Mouse (Mus musculus) heart, postnatal 4 days (tissue): Measurements from ENCODE around the gene Pid1. TPM values are rescaled to one million over a fixed set of nuclear protein-coding genes. Genes with fewer than 3 reads are reported as not detected.

Experiments used
- DNase-seq: peaks from one replicate; pipeline ENCODE4 v3.0.0; 2021
- total RNA-seq, 2 experiments: library from RNA; stranded (reverse); gene quantifications; 2 replicates each; pipeline ENCODE4 v1.2.3; 2021

Gene Pid1
- total RNA-seq, 2 experiments from 2014 or later: 12.0 to 13.0 TPM

DNA sequence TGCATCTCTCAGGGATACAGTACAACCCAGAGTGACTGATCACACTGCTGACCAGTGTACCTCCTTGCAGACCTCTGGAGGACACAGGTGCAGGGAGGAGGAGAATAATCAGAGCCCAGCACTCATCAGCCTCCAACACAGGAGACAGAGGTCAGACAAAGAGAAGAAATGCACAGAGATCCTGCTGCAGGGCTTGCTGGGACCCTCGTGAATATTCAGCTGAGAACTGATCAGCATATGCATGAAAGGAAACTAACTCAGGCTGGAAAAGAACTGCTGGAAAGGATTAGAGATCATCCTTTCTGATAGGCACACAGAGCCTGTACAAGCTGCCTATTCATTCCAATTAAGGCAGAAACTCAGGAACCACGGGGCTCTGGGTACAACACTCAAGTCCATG, 186.9 kb downstream of the Pid1 start:
- no peak for DNase-seq

DNA sequence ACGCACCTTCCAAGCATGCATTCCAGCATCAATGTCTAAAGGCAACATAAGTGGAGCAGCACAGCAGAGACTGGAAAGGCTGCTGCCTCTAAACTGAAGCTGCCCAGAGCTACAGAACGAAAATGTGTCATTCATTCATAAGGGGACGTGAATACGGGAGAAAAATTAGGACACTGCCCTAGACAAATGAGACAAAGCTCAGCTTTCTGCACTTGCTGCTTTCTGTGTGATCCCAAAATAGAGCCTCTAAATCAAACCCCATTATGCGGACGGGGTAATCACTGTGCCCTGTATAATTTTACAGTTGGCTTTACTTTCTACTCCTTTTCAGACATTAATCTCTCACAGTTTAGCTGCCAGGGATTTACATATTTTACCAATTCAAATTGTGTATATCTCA, 191.0 kb downstream of the Pid1 start:
- no peak for DNase-seq

DNA sequence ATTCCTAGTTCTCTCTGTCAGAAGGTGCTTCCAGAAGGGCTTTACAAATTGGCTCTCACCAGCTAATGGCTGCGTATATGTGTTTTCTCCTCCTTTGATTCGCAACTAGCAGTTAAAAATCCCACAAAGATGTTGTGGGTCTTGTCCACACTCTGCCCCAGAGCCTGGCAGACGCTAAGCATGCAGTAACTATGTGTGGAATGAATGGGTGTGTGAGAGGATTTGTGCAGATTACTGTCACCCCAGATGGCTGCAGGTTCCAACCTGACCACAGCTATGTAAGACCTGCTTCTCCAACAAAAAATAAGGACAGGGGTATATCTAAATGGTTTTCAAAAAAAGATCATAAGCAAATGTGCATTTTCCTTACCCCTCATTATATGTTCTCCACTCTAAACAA, 206.2 kb downstream of the Pid1 start:
- DNase-seq: no peak

DNA sequence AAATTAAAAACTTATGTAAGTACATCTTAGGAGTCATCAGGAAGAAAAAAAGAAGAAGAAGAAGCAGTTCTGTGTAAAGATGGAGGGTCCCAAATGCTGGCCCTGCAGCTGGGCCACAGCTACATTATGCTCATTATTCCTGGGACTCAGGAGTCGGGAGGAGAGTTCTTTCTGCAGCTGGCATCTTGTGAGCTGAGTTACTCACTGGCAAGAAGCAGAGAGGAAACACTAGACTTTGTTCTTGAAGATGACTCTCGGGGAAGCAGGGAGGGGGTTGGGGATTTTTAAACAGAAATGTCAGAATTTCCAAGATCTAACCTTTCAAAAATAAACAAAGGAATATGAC, 208.4 kb downstream of the Pid1 start:
- no peak for DNase-seq

DNA sequence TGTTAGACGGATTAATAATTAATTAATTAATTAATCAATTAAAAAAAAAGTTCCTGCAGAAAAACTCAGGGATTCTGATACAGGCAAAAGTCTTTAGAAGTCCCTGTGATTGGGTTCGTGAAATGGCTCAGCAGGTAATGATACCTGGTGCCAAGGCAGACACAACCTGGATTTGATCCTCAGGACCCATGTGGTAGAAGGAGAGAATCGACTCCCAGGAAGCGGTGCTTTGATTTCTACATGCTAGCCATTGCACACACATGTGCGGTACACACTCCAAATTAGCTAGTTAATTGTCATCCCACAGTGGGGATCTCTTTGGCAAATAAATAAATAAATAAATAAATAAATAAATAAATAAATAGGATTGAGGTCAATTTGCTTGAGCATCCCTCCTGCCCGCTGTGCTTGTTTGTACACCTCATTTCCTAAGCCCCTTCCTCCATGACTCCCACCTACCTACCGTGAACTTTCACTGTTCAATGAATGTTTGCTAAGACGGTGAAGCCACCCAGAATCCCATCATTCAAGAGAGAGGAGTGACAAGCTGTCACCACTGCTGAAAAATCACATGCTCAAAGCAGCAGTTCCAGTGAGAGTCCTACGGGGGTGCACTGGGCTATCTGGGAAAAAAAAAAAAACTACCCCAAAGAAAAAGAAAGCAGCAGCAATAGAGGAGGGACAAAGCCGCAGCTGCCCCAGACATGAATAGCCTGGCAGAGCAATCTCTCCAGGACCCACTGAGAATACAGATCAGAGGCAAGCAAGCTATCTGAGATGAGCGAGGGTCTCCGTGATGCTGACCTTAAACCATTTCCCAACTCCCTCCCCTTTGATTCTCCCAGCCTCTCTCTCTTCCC, 209.0 kb downstream of the Pid1 start:
- DNase-seq: no peak

DNA sequence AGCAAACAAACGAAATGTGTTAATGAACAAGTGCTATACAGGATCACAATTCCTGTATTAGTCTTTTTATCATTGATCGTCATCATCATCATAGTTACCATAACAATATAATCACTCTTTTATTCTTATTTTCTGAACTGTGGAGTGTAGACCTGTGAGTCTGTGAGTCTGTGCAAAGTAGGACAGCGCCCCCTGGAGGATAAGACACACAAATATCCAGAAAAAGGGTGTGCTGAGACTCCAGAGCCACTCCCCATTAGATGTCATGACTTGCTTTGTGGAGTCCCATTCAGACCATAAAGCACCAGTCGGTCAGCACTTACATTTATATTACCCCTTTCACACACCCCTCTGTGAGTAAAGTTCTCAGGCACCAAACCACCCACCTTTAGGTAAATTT, 210.0 kb downstream of the Pid1 start:
- peak; percentile 23 for DNase-seq

DNA sequence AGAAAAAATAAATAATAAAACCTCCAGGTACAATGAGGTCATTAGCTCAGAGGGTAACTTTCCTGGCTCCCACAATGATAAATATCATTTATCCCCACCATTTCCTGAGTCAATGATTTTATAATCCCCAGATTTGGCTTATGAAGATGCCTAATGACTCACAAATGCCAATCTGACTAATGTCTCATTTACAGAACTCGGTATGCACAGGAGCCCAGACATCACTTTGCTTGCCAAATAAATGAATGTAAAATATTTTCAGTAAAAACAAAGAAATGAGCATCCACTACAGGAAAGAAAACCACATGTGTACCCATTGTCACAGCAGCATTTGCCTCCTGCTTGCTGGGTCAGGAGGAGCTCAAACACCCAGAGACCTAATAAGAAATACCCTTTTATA, 222.4 kb downstream of the Pid1 start:
- DNase-seq: no peak

DNA sequence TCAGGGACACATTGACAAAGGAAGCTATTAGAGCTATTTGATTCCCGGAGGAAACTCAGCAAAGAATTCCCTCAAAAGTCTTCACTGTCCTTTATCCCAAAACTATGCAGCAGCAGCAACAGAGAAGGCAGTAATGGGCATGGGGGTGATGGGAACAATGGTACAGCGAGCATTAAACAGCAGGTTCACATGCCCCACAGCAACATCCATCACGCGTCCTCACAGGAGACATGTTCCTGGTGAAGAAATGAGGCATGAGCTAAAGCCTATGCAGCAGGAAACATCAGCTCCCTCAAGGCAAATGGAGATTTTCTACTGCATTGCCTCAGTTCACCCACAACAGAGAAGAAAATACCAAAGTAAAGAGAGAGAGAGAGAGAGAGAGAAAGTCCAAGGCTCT, 231.5 kb downstream of the Pid1 start:
- DNase-seq: no peak

DNA sequence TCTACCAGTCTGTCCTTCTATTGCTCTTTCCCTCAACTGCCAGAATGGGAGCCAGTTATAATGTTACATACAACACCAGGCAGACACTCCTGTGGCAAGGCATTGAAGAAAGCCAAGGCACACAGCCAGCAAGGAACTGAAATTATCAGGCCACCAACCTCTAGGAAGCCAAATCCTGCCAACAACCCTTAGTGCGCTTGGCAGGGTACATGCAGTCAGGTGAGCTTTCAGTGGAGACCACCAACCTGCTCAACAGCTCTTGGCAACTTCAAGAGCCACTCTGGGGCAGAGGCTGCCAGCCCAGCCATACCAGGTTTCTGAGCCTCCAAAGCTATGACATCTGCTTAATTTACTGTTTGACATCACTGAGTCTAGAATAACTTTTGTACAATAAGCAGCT, 232.2 kb downstream of the Pid1 start:
- no peak for DNase-seq

DNA sequence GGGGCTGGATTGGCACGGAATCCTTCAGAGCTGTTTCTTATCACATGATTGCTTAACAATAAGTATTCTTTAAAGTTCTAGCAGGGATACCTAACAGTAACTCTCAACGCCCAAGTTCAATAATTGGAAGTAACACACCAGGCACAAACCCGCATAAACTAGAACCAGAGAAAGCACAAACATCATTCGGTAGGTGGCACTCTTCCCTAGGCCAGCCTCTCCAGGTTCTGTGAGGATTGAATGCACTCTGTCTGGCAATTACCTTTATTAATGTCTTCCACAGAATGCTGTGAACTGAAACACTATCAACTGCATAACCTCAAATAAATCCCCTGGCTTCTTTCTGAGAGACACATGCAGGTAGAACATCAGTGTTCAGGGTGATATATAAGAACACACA, 235.5 kb downstream of the Pid1 start:
- no peak for DNase-seq

DNA sequence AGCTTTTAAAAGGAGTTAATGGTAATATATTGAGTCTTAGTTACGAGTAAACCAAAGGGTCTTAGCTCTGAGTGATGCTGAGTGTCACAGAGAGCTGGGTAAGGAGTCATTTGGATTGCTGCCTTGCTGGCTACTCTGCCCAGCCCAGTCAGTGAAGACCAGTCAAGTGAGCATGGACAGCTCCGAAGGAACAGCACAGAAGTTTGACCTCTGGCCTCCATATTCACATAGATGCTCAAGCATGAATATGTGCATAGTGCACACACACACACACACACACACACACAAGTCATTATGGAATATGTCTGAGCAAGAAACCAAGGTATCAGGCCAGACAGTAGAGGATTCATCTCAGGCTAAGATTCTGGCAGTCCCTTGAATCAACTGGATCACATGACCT, 244.7 kb downstream of the Pid1 start:
- no peak for DNase-seq

DNA sequence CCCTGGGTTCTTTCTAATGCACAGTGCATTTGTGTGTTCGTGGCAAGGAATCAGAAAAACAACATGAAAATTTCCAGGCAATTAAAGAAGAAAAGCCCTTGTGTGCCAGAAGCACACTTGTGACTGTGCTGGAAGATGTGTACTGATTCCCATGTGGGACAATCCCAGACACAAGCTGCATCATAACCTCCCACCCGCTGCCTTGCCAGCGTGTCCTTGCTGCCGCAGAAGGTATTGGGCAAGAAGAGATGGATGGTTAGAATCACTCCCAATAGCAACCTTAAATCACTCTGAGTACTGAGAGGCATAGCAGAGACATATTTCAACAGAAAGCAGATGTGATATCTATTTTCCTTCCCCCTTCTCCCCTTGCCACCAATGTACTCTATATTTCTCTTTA, 257.2 kb downstream of the Pid1 start:
- DNase-seq: no peak

DNA sequence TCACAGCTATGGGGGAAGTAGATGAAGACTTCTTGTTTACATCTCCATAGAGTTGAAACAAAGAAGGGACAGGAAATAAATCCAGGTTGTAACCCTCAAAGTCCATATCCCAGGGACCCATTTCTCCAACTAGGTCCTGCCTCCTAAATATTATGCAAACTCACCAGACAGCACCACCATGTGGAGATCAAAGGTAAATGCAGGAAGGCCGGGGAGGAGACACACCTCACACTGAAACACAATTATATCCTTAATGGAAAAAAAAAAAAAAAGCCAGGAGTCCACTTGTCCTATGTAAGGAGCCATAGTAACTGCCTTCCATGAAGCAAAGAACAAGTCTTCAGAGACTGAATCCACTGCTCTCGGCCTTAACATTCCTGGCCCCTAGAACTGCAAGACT, 261.9 kb downstream of the Pid1 start:
- DNase-seq: peak; percentile 5

DNA sequence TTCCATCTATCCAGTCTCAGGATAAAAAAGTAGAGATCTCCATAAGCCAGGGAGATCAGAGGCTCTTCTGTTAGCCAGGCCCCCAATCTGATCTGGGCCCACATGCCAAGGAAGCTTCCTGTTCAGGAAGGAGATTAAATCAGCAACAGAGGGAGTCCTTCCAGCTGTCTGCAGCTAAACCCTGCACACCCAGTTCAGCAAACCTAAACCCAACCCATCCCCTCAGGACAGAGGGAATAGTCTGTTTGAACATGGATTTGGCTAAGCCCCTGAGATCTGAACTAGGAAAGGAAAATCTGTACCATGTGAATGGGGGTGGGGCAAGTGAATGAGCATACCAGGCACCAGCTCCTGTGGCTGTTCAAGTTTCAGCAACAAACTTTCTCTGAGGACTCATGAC, 266.6 kb downstream of the Pid1 start:
- no peak for DNase-seq

DNA sequence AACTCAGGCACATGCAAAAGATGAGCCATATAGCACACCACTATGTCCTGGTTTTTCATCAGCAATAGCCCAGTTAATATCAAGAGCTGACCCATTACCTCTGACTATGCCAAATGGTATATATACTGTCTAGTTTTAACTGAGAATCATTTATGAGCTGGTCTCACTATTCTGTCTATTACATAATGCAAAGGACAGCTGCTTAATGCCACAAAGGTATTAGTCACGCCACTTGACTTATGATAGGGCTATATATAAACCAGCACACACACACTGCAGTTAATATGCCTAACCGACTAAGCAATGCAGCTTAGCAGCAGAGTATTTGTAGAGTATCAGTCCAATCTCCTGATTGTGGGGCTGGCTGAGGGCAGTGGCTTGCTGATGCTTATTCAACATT, 270.7 kb downstream of the Pid1 start:
- DNase-seq: no peak

DNA sequence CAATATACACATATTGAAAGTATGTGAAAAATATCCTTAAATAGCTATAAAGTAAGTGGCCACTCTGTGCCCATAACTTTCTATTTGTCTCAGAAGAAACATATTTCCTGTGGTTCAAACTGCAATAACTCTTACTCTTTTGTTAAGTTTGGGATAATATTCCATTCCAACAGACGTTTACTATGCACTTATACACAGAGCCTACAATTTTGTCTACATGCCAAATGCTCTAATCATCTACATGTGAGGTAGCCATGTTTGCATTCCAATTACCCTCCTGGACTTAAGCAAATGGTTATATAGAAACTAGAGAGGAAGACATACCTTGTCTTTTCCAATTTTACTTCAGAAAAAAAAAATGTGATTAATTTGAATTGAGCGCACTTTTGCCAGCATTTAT, 274.3 kb downstream of the Pid1 start:
- DNase-seq: no peak

DNA sequence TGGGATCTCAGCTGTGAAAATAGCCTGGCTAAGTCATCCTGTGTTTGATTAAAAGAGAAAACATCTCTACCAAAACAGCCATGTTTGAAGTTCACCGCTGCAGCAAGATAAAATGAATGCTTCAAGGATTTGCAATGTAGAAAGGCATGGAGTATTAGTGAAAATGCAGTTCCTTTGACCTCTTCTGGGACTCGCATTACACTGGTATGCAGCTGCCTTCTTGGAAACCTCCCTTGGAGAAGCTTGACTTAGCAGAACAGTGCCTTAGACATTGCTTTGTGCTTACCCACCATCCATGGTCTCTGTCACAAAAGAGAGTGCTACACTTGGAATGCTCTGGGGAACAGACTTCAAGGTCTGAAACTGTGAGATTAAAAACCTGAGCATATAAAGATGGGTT, 276.0 kb downstream of the Pid1 start:
- no peak for DNase-seq

DNA sequence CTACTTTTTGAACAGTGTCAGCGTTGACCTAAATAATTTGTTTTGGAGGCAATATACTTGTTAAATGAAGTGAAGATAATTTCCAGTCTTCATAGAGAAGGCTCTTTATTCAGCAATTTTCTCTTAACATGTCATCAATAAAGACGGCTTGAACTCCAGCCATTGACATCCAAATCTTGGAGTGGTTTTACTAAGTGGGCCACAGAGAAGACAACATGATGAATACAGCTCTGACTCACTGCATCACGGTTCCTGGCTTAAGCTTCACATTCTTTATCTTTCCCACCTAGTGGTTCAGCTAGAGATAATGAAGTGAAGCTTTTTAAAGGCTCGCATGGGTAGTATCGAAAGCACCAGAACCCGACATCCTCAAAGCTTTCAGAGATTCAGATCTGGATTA, 276.7 kb downstream of the Pid1 start:
- no peak for DNase-seq

DNA sequence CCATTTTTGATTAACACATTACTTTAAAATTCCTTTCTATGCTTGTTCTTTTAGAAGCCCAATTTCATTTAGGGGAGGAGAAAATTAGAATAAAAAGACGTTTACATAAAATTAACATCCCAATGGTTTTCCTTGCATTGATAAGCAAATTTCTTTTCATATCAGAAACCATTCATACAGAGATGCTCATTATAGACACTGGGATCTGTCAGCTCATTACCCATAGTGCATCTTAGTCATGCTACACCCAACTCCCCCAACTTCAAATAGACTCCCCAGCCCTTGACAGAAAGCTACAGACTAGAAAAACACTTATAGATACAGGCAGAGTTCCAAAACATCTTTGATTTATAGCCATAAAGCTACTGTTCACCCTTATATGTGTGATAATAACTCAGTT, 277.5 kb downstream of the Pid1 start:
- no peak for DNase-seq

DNA sequence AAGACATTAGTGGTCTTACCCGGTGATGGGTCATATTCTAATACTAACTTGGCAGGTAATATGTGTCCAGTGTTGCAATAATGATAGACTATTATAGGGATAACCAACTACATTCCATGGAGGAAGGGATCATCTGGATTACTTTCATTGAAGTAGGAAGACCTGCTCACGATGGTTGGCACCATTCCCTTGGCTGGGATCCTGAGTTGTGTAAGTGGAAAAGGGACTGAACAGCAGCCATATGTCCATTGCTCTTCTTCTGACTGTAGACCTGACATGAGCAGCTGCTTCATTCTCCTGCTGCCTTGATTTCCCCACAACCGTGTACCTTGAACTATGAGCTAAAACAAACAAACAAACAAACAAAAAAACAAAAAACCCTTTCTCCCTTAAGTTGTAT, 278.6 kb downstream of the Pid1 start:
- no peak for DNase-seq

DNA sequence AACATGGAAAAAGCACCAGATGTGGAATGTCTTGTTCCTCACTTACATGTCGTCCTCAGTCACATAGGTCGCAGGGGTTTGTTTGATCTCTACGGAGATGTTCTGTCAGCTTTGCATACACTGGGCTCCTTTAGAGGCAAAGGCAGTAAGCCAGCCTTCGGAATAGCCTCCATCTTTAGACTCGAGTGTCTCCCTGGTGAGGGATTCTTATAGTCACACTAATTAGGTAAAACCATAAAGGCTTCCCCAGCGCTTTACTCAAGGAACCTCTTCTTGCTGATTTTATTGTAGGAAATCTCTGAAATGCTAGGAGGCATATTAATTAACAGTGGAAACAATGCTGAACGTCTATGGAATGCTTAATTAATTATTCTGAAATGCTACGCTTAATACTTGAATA, 284.4 kb downstream of the Pid1 start:
- no peak for DNase-seq

DNA sequence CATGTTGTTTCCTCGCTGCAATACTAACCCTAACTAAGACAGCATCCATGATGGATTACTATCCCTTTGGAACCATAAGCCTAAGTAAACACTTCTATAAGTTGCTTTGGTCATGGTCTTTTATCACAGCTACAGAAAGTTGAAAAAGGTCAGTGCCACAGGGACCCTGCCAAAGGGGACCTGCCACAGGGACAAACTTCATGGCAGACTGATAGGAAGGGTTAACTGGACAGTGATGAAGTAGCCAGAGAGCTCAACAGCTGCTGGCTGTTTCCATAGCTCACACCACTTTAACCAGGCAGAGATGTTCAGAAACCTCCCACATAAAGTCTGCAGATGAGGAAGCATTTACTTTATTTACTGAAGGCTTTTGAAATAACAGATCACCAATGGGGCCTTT, 287.0 kb downstream of the Pid1 start:
- DNase-seq: no peak

DNA sequence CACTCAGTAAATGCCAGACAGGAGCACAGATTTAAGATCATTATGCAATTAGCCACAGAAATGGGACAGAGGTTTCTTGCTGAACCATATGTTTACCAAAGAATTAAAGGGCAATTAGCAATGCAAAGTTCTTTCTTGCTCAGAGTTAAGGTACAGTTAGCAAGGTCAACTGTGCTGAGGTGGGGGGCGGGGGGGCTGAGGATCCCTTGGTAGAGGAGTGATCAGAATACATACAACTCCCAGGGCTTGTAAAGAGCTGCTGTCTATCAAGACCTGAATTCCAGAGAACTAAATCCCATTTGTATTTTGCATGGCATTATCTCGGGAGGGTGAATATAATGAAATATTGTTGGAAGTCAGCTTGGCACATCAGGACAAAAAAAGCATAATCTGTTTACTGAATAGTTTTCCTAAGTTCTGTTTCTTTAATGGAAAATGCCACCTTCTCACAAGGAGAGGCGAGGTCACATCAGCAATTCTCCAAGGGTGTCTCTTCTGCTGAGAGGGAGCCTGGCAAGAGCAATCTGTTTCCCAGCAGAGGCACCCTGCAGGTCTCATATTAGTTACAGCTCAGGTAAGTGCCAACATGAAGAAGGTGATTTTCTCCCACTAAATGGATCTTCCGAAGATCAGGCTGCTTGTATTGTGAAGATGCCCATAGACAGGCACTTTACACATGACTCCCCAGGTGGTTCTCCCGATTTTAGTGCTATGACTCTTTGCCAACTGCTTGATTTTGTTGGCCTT, 306.9 kb downstream of the Pid1 start:
- no peak for DNase-seq

DNA sequence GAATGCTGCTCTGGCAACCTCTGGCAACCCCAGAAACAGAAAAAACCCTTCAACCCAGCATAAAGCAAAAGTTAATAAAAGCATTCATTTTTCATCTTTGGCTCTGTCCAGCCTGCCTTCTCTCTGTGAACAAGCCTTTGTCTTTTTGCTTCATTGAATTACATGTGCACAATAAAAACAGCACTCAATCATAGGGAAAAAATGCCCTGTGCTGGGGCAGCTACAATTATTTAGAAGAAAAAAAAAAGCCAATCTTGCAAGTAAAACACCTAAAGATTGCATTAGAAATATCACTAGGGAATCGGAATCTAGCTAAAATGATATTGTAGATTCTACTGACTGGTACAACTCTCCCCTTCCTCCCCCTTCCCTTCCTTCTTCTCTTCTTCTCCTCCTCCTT, 307.7 kb downstream of the Pid1 start:
- DNase-seq: no peak
